Mouse (Mus musculus) bone marrow, adult 2 months (tissue): ENCODE measurements around the gene Elf2.

Source experiments
- CTCF ChIP-seq: fragments of 200-500 bp; IDR thresholded peaks from 2 replicates; pipeline ENCODE4 v1.5.1; 2011; ENCODE audit warnings: low read length, control low read depth; ENCODE audit not compliant: control insufficient read depth, insufficient read depth
- POLR2A ChIP-seq: fragments of 200-500 bp; IDR thresholded peaks from 2 replicates; pipeline ENCODE4 v1.6.1; 2011; ENCODE audit warnings: low read depth, mild to moderate bottlenecking, control low read depth, low read length, borderline replicate concordance; ENCODE audit not compliant: control insufficient read depth

DNA sequence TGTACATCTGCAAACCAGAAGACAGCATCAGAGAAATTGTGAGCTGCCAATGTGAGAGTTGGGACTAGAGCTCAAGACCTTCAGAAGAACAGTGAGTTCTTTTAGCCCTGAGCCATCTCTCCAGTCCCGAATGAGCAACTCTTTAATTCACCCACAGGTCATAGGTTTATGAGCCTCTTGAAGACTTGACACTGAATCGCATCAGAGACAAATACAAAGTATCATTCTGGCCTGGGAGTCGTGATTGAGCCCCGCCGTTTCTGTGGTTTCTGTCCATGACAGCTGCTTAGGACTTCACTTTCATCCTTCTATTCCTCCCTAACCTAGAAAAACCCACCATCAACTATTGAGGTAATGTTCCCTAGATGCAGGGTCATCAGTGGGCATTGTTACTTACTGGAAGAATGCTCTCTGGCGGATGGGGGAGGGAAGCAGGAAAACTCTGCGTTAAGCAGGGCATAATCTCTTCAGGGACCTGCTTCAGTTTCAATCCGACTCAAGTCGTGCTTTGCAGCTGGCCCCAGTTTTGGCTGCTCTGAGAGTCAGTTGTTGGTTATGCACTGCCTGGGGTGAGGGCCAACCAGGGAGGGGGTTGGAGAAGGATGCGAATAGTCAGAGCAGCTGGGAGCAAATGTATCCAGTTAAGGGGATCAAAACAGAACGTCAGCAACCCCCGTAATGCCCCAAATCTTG, 46.1 kb upstream of the Elf2 start:
- no peak for TF ChIP-seq POLR2A
- no peak for TF ChIP-seq CTCF
